Comparison of ENCODE assay signal across 19 mouse cellular contexts in the genomic region with DNA sequence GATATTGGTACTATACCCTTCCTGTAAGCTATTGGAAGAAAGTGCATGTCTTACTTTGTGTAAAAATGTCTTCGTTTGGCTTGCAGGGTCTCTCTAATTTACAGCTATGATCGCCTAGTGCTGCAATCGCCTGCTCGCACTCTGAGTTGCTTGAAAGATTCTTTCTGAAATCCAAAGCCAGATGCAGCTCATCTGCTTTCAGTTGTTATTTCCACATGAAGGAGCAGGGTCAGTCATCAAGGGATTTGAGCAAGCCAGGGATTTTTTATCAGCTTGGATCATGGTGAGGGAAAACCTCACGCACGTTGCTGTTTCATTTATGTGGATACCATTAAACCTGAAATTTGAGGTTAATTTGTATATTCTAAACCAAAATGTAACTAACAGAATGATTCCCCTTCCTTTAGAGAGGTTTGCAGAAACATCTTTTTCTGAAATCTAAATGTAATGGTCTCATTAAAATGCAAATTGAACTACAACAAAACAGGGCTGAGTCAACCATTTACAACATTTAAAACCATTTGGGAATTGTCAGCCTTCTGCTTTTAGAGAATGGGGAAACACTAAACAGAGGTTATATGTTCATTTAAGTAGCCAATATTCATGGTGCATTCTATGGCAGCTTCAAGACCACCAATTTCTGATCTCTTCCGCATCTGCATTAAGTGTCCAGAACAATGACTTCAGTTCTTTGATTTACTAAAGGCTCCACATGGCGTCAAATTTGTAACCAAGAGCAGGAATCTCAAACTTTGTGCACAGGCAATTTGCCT.
DNase-seq lines count a peak whose midpoint lies in the region; ATAC-seq lines count a peak whose summit lies in the region.
"Had no signal": no experiment of that assay in that cellular context is flagged by ENCODE, and none has a peak within 500 bp of the region (broad histone marks: within the 10 kb centered on the region; RNA-seq: fewer than 3 reads in every experiment).

No protein-coding gene starts in this region.

- H3K27ac ChIP-seq in hindbrain, embryonic 11.5 days (ENCODE audit: low read depth, low read length) = no peak overlapping the region
- no peak overlapping the region for H3K27ac ChIP-seq in hindbrain, embryonic 16.5 days (ENCODE audit: low read depth, low read length)
- no peak overlapping the region for H3K27ac ChIP-seq in neural tube, embryonic 12.5 days
- H3K27ac ChIP-seq: forebrain, embryonic 15.5 days; gastrocnemius, adult 2 months; heart, embryonic 15.5 days; limb, embryonic 15.5 days had no signal

- H3K27me3 ChIP-seq in hindbrain, embryonic 11.5 days (ENCODE audit: control insufficient read depth, insufficient read depth, low read length) = no peaks in the 10 kb centered on the region
- no peaks in the 10 kb centered on the region for H3K27me3 ChIP-seq in hindbrain, embryonic 16.5 days (replicated peaks; ENCODE audit: control insufficient read depth, insufficient read depth, low read length)
- no peaks in the 10 kb centered on the region for H3K27me3 ChIP-seq in neural tube, embryonic 12.5 days (replicated peaks)
- H3K27me3 ChIP-seq: forebrain, embryonic 15.5 days; heart, embryonic 15.5 days; limb, embryonic 15.5 days had no signal

- H3K4me1 ChIP-seq in hindbrain, embryonic 11.5 days (replicated peaks; ENCODE audit: control insufficient read depth, insufficient read depth, low read length) = no peaks in the 10 kb centered on the region
- peaks cover 3% of the 10 kb centered on the region; the same call in 1 of the 2 replicates for H3K4me1 ChIP-seq in hindbrain, embryonic 16.5 days (ENCODE audit: control insufficient read depth, insufficient read depth, low read depth, low read length)
- H3K4me1 ChIP-seq in neural tube, embryonic 12.5 days = no peaks in the 10 kb centered on the region
- H3K4me1 ChIP-seq: forebrain, embryonic 15.5 days; heart, embryonic 15.5 days; limb, embryonic 15.5 days had no signal

- no peak for ATAC-seq in hindbrain, embryonic 11.5 days (ENCODE audit: low FRiP score)
- no peak for ATAC-seq in hindbrain, embryonic 16.5 days
- ATAC-seq in neural tube, embryonic 12.5 days (ENCODE audit: low FRiP score, low read depth) = 0 out of 2 replicates have a peak, but pooled peaks have one; percentile 27
- no peak for ATAC-seq in activated CD4-positive, CD25-positive, alpha-beta regulatory T cell, adult 4 months
- ATAC-seq: forebrain, embryonic 15.5 days had no signal

- DNase-seq in hindbrain, embryonic 11.5 days (ENCODE audit: low spot score) = peak; percentile 8
- no peak for DNase-seq in neural tube, embryonic 10.5 days (ENCODE audit: extremely low spot score, low spot score)
- peak; percentile 44 for DNase-seq in lung, postnatal 25 days (ENCODE audit: low spot score)
- peak; percentile 16 for DNase-seq in retina, postnatal 7 days (ENCODE audit: low read depth, low spot score)
- no peak for DNase-seq in cerebellum, adult 9-10 months
- DNase-seq: cerebellum, adult 11 months; cerebellum, postnatal 25 days; gastrocnemius, adult 2 months; kidney, adult 18-20 months; kidney, postnatal 25 days; layer of hippocampus, adult 9-11 months; right cerebral cortex, postnatal 4 days; thymus, postnatal 25 days had no signal

- 82% methylated on average over 8 of the region's 8 CpGs for WGBS in hindbrain, embryonic 11.5 days
- 57% methylated on average over 8 of the region's 8 CpGs for WGBS in hindbrain, embryonic 16.5 days
- WGBS in neural tube, embryonic 12.5 days = 74% methylated on average over 8 of the region's 8 CpGs

- no peak overlapping the region for H3K4me2 ChIP-seq in hindbrain, embryonic 11.5 days (replicated peaks; ENCODE audit: low read depth, low read length)
- no peak overlapping the region for H3K4me2 ChIP-seq in hindbrain, embryonic 16.5 days (ENCODE audit: low read length)
- no peak overlapping the region for H3K4me2 ChIP-seq in neural tube, embryonic 12.5 days (replicated peaks)
- H3K4me2 ChIP-seq: forebrain, embryonic 15.5 days; heart, embryonic 15.5 days; limb, embryonic 15.5 days had no signal

- no peak overlapping the region for H3K9ac ChIP-seq in hindbrain, embryonic 11.5 days (ENCODE audit: low read depth, low read length)
- no peak overlapping the region for H3K9ac ChIP-seq in hindbrain, embryonic 16.5 days (ENCODE audit: low read depth, low read length)
- no peak overlapping the region for H3K9ac ChIP-seq in neural tube, embryonic 12.5 days
- H3K9ac ChIP-seq: forebrain, embryonic 15.5 days; heart, embryonic 15.5 days; limb, embryonic 15.5 days had no signal

- no peaks in the 10 kb centered on the region for H3K9me3 ChIP-seq in hindbrain, embryonic 11.5 days (ENCODE audit: control insufficient read depth, low read length)
- H3K9me3 ChIP-seq in hindbrain, embryonic 16.5 days (ENCODE audit: control insufficient read depth, low read length) = no peaks in the 10 kb centered on the region
- no peaks in the 10 kb centered on the region for H3K9me3 ChIP-seq in neural tube, embryonic 12.5 days
- H3K9me3 ChIP-seq: forebrain, embryonic 15.5 days; heart, embryonic 15.5 days; limb, embryonic 15.5 days had no signal

- no peak overlapping the region for H3K4me3 ChIP-seq in hindbrain, embryonic 11.5 days (ENCODE audit: low read depth, low read length)
- H3K4me3 ChIP-seq in hindbrain, embryonic 16.5 days (ENCODE audit: low read length) = no peak overlapping the region
- H3K4me3 ChIP-seq in neural tube, embryonic 12.5 days = no peak overlapping the region
- H3K4me3 ChIP-seq: forebrain, embryonic 15.5 days; gastrocnemius, adult 2 months; heart, embryonic 15.5 days; limb, embryonic 15.5 days had no signal

- no peaks in the 10 kb centered on the region for H3K36me3 ChIP-seq in hindbrain, embryonic 11.5 days (ENCODE audit: control insufficient read depth, insufficient read depth, low read length)
- H3K36me3 ChIP-seq in hindbrain, embryonic 16.5 days (ENCODE audit: control insufficient read depth, insufficient read depth, low read length) = no peaks in the 10 kb centered on the region
- no peaks in the 10 kb centered on the region for H3K36me3 ChIP-seq in neural tube, embryonic 12.5 days
- H3K36me3 ChIP-seq: forebrain, embryonic 15.5 days; heart, embryonic 15.5 days; limb, embryonic 15.5 days had no signal

Comparison
In these comparisons a context has a peak if more than half of its experiments do, and no peak if none do; other contexts are left out.
1. DNase-seq: peak in hindbrain, embryonic 11.5 days (single experiment), lung, postnatal 25 days (single experiment) and retina, postnatal 7 days (single experiment); none in neural tube, embryonic 10.5 days (single experiment) and cerebellum, adult 9-10 months (single experiment).